In genomic region chr15:102753170-102753569, GRCm38 (mm10) we compare ENCODE assay signal across 8 mouse cellular contexts. TPM values are rescaled to one million over a fixed set of nuclear protein-coding genes. Genes with fewer than 3 reads are reported as not detected.
DNase-seq lines count a peak whose midpoint lies in the region; ATAC-seq and TF ChIP-seq lines count a peak whose summit lies in the region.

No protein-coding gene starts in this region.

- no peak overlapping the region for H3K27ac ChIP-seq in heart, postnatal 0 days (ENCODE audit: low read depth)
- no peak overlapping the region for H3K27ac ChIP-seq in MEL (ENCODE audit: control insufficient read depth, low read depth, low read length)
- H3K27ac ChIP-seq in limb, embryonic 12.5 days, result 0 out of 2 replicates have a peak overlapping the region, but pooled peaks have one; percentile 47

- no peak for TF ChIP-seq EP300 in heart, postnatal 0 days (IDR thresholded peaks at IDR 0.05; ENCODE audit: low read depth)
- no peak for TF ChIP-seq EP300 in MEL (IDR thresholded peaks at IDR 0.05; ENCODE audit: low read depth in 1 of 2, low read length in 2 of 2)

- TF ChIP-seq RAD21 in MEL (IDR thresholded peaks at IDR 0.05; ENCODE audit: low read depth, low read length), result no peak; the same call in 1 of the 2 replicates

- no peak for TF ChIP-seq POLR2A in MEL (IDR thresholded peaks at IDR 0.05; ENCODE audit: control insufficient read depth in 1 of 2, insufficient read depth in 1 of 2, low read depth in 1 of 2, low read length in 2 of 2, poor library complexity in 1 of 2)

- no peak overlapping the region for H3K9ac ChIP-seq in heart, postnatal 0 days (replicated peaks; ENCODE audit: low read depth, low read length)
- no peak overlapping the region for H3K9ac ChIP-seq in MEL (ENCODE audit: control insufficient read depth, low read depth, low read length, poor library complexity, severe bottlenecking)
- H3K9ac ChIP-seq in limb, embryonic 12.5 days (replicated peaks), result no peak overlapping the region

- H3K4me2 ChIP-seq in heart, postnatal 0 days (ENCODE audit: low read depth, low read length), result no peak overlapping the region
- H3K4me2 ChIP-seq in limb, embryonic 12.5 days, result peak overlapping the region; percentile 23

- DNase-seq in heart, postnatal 0 days (ENCODE audit: low spot score), result no peak
- no peak for DNase-seq in heart, adult 9 months (ENCODE audit: low spot score in 2 of 2)
- peak; percentile 81 for DNase-seq in MEL (ENCODE audit: low read depth, low spot score)
- peak; percentile 45 for DNase-seq in cerebellum, adult 9-11 months
- peak; percentile 65 for DNase-seq in naive thymus-derived CD4-positive, alpha-beta T cell, adult 2 months (ENCODE audit: low read depth)
- no peak for DNase-seq in frontal cortex, postnatal 14 days (ENCODE audit: low spot score in 2 of 2)

- H3K27me3 ChIP-seq in heart, postnatal 0 days (ENCODE audit: control insufficient read depth, insufficient read depth, low read length), result peaks cover 62% of the 10 kb centered on the region
- peaks cover 2% of the 10 kb centered on the region in 2 experiments; a peak in 3 of 4 replicates for H3K27me3 ChIP-seq in MEL (ENCODE audit: control insufficient read depth in 1 of 2, insufficient read depth in 2 of 2, low read length in 2 of 2)
- peaks cover 9% of the 10 kb centered on the region for H3K27me3 ChIP-seq in limb, embryonic 12.5 days

- H3K4me3 ChIP-seq in heart, postnatal 0 days (ENCODE audit: low read depth, low read length), result no peak overlapping the region
- no peak overlapping the region for H3K4me3 ChIP-seq in MEL (ENCODE audit: control insufficient read depth in 1 of 2, insufficient read depth in 1 of 2, low read depth in 2 of 2, low read length in 2 of 2)
- H3K4me3 ChIP-seq in limb, embryonic 12.5 days (replicated peaks), result no peak overlapping the region

- no peak for ATAC-seq in heart, postnatal 0 days (ENCODE audit: insufficient read depth, low read depth)
- ATAC-seq in granulocyte monocyte progenitor cell, adult 5-6 weeks (replicated peaks; ENCODE audit: poor library complexity, severe bottlenecking), result peak; percentile 65
- no peak for ATAC-seq in limb, embryonic 12.5 days (ENCODE audit: insufficient number of reproducible peaks, insufficient read depth, low FRiP score, low TSS enrichment, low read depth)

- 10% methylated on average over 13 of the region's 13 CpGs for WGBS in heart, postnatal 0 days
- 3% methylated on average over 13 of the region's 13 CpGs for WGBS in limb, embryonic 12.5 days

- TF ChIP-seq CTCF in heart, postnatal 0 days (IDR thresholded peaks at IDR 0.05; ENCODE audit: low read depth), result peak; percentile 52
- peak; percentile 77 to 90 (median 80) for TF ChIP-seq CTCF in MEL (IDR thresholded peaks at IDR 0.05 in 2 of 3, conservative IDR thresholded peaks at IDR 0.05 in 1 of 3; ENCODE audit: control insufficient read depth in 1 of 3, insufficient read depth in 1 of 3, low read depth in 2 of 3, low read length in 3 of 3, poor library complexity in 1 of 3, severe bottlenecking in 1 of 3)

- H3K36me3 ChIP-seq in heart, postnatal 0 days (replicated peaks; ENCODE audit: control insufficient read depth, insufficient read depth, low read length), result no peaks in the 10 kb centered on the region
- H3K36me3 ChIP-seq in MEL (ENCODE audit: control insufficient read depth in 1 of 2, insufficient read depth in 2 of 2, low read length in 2 of 2), result no peaks in the 10 kb centered on the region
- H3K36me3 ChIP-seq in limb, embryonic 12.5 days, result no peaks in the 10 kb centered on the region

- H3K79me2 ChIP-seq in MEL (ENCODE audit: control insufficient read depth, insufficient read depth, low read length, poor library complexity), result no peaks in the 10 kb centered on the region

- H3K4me1 ChIP-seq in heart, postnatal 0 days (ENCODE audit: control insufficient read depth, insufficient read depth), result peaks cover 7% of the 10 kb centered on the region
- 0 out of 4 replicates have a peak, but pooled peaks cover 0 to 3% of the 10 kb centered on the region in 2 experiments for H3K4me1 ChIP-seq in MEL (ENCODE audit: control insufficient read depth in 1 of 2, insufficient read depth in 2 of 2, low read length in 2 of 2)
- H3K4me1 ChIP-seq in limb, embryonic 12.5 days (replicated peaks), result peaks cover 70% of the 10 kb centered on the region

- H3K9me3 ChIP-seq in heart, postnatal 0 days (replicated peaks; ENCODE audit: control insufficient read depth, low read length), result 0 out of 2 replicates have a peak, but pooled peaks cover 5% of the 10 kb centered on the region
- H3K9me3 ChIP-seq in MEL (replicated peaks; ENCODE audit: insufficient read depth, low read length), result no peaks in the 10 kb centered on the region
- no peaks in the 10 kb centered on the region for H3K9me3 ChIP-seq in limb, embryonic 12.5 days

TF ChIP-seq in MEL, 35 proteins besides CTCF, POLR2A, EP300 and RAD21:
- TF ChIP-seq SIN3A (IDR thresholded peaks at IDR 0.05; ENCODE audit: low read length) (no peak), GABPA (IDR thresholded peaks at IDR 0.05; ENCODE audit: low read depth, low read length) (no peak), MYB (IDR thresholded peaks at IDR 0.05; ENCODE audit: low read depth, low read length) (no peak), ETS1 (IDR thresholded peaks at IDR 0.05; ENCODE audit: low read depth, low read length) (no peak), ZNF384 (IDR thresholded peaks at IDR 0.05; ENCODE audit: low read depth, low read length) (no peak), NELFE (IDR thresholded peaks at IDR 0.05; ENCODE audit: low read depth, low read length) (no peak), NRF1 (IDR thresholded peaks at IDR 0.05; ENCODE audit: insufficient read depth, low read depth, low read length, poor library complexity, severe bottlenecking) (no peak), ZKSCAN1 (IDR thresholded peaks at IDR 0.05; ENCODE audit: low read depth, low read length) (no peak), TCF12 (IDR thresholded peaks at IDR 0.05; ENCODE audit: low read depth, low read length) (no peak), SMC3 (IDR thresholded peaks at IDR 0.05; ENCODE audit: low read depth, low read length) (no peak), MAZ (IDR thresholded peaks at IDR 0.05; ENCODE audit: low read depth, low read length) (no peak), GATA1 (IDR thresholded peaks at IDR 0.05; ENCODE audit: low read depth, low read length) (no peak), USF2 (IDR thresholded peaks at IDR 0.05; ENCODE audit: borderline replicate concordance in 1 of 2, insufficient read depth in 1 of 2, low read depth in 1 of 2, low read length in 2 of 2) (no peak), ZC3H11A (IDR thresholded peaks at IDR 0.05; ENCODE audit: low read depth, low read length) (no peak), TBP (IDR thresholded peaks at IDR 0.05; ENCODE audit: low read depth, low read length) (no peak), JUND (IDR thresholded peaks at IDR 0.05; ENCODE audit: low read depth, low read length) (no peak), RCOR1 (IDR thresholded peaks at IDR 0.05; ENCODE audit: low read depth, low read length) (no peak), ELF1 (IDR thresholded peaks at IDR 0.05; ENCODE audit: low read depth, low read length) (no peak), MAFK (IDR thresholded peaks at IDR 0.05; ENCODE audit: borderline replicate concordance, low read depth, low read length) (no peak)

RNA-seq across cellular contexts. Expression of gene Calcoco1, which starts 31.2 kb away (rescaled TPM):
- 85.9 and 89.5 TPM in 2 replicates for total RNA-seq in heart, postnatal 0 days (2014; rRNA removed; ENCODE audit: low replicate concordance)
- 80.7 and 82.9 TPM in 2 replicates for polyA plus RNA-seq in heart, postnatal 0 days (2015; fragmentation: Nextera tagmentation; extraction: Ambion mirVana)
- total RNA-seq in MEL (2012; rRNA removed), result 2.9 and 3.5 TPM in 2 replicates
- polyA plus RNA-seq in MEL (2012; ENCODE audit: insufficient read depth in 1 of 2, insufficient read length in 2 of 2, low read depth in 1 of 2, low replicate concordance in 2 of 2, missing spikeins in 1 of 2), result 10 to 100 TPM in 1 of 2 experiments, not detected in 1; 19.0 TPM
- total RNA-seq in granulocyte monocyte progenitor cell, adult 5-6 weeks (2014; fragmentation: Nextera tagmentation), result 10.8 and 19.3 TPM in 2 replicates
- total RNA-seq in granulocyte monocyte progenitor cell, adult 5-6 weeks (2017), result 5.1 and 12.2 TPM in 2 replicates
- 43.0 and 49.4 TPM in 2 replicates for polyA plus RNA-seq in limb, embryonic 12.5 days (2016; fragmentation: Nextera tagmentation; extraction: Ambion mirVana)

Comparison
In these comparisons a context has a peak if more than half of its experiments do, and no peak if none do; other contexts are left out.
1. DNase-seq: peak in MEL (single experiment), cerebellum, adult 9-11 months (single experiment) and naive thymus-derived CD4-positive, alpha-beta T cell, adult 2 months (single experiment); none in heart, postnatal 0 days (single experiment), heart, adult 9 months (0 of 2) and frontal cortex, postnatal 14 days (0 of 2).